Mouse (Mus musculus) right cerebral cortex, adult 2 months (tissue): ENCODE results near the gene Psmd7.

Source experiments
- DNase-seq, 2 experiments: peaks; one replicate each; pipeline ENCODE4 v3.0.0; 2021 to 2022; ENCODE audit warnings: low spot score in 2 of 2

Gene Psmd7

DNA sequence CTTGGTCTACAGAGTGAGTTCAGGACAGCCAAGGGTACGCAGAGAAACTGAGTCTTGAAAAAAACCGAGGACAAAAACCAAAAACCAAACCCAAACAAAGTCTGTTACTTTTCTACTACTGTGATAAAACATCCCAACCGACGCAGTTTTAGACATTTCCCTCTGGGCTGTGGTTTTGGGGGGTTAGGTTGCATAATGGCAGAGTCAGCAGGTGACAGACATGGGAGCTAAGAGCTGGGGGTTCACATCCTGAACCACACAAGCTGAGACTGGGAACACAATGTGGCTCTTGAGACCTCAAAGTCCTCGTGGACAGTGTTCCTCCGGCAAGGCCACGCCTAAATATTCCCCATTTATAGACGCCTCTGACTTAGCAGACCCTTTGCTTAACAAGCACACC lies 10.1 kb downstream of the Psmd7 start:
- no peak for DNase-seq

DNA sequence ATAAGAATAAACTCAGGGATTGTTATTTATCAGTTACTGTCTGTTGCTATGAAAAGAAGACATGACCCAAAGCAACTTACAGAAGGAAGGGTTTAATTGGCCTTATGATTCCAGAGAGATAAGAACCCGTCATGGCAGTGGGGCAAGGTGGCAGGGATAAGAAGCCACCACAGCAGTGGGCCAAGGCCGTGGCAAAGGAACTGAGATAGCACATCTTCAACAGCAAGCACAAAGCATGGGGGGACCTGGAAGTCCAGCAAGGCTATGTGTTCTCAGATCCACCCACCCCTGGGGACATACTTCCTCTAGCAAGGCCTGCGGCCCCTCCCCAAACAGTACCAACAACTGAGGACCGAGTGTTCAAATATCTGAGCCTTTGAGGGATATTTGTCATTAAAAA lies 10.6 kb downstream of the Psmd7 start:
- no peak for DNase-seq

DNA sequence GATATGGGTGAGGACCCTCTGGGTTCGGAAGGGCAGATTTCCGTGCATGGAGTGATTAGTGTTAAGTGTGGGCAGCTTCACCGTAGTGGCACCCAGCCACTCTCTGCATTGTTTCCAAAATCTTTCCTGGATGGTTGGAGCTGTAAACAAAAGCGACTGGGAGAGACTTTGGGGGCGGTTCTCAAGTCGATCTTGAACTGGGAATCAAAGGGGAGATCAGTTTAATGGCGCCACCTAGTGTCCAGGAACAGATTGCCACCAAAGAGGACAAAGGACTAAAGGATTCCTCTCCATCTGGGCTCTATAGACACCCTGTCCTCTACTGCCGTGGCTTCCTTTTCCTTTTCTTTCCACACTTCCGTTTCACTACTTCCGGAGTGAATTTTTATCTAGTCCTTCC lies 11.6 kb downstream of the Psmd7 start:
- DNase-seq, result peak; percentile 91 to 93

DNA sequence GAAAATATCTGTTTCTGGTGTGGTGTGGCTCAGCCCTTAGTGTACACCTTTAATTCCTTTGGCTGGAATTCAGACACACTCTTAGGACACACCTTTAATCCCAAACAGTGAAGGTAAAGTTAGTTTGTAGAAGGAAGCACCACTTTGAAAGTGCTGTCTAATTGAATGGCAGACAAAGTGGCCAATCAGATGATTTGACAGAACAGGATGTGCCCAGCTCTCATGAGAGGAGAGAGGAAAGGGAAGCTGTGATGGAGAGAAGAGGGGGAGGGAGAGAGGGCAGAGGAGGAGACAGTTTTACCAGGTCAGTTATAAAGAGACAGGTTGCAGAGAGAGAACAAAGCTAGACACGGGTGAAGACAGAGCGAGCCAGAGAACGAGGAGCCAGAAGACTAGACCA lies 13.5 kb downstream of the Psmd7 start:
- DNase-seq, result no peak

DNA sequence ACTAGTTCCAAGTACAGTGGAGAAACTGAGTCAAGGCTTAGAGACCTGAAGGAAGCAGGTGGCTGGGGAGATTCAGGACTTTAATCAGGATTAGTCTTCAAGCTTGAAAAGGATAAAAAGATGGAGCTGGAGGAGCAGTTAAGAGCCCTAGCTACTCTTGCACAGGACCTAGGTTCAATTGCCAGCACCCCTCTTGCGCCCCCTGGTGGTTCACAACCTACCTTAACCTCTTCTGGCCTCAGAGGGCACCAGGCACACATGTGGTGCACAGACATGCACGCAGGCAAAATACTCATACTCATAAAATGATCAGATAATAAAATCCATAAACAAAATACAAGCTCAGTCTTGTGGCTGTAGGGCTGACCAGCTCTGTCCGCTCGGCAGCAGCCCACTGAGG lies 15.8 kb downstream of the Psmd7 start:
- peak; percentile 42 to 51 for DNase-seq

DNA sequence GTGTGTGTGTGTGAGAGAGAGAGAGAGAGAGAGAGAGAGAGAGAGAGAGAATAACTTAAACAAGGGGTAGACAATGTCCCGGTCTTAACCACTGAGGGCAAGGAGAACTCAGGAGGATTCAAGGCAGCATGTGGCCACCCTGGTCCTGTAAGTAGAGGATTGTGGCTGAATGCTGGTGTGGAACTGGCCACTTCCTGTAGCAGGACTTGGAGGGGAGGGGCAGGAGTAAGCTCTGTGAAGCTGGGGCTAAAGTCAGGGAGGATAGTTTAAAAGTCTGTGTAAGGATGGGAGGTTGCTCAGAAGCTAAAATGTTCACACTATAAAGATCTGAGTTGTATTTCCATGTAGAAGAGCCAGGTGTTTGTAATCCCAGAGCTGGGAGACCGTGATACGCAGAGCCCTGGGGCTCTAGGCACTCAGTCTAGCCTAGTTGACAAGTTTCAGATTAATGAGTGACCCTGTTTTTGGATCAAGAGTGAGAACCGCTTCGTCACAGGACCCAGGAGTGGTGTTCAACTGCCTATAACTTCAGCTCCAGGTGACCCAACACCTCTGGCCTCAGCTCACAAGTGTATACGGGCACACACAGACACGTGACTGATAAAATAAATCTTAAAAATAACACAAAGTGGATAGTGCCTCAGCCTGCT lies 16.7 kb downstream of the Psmd7 start:
- DNase-seq, result no peak

DNA sequence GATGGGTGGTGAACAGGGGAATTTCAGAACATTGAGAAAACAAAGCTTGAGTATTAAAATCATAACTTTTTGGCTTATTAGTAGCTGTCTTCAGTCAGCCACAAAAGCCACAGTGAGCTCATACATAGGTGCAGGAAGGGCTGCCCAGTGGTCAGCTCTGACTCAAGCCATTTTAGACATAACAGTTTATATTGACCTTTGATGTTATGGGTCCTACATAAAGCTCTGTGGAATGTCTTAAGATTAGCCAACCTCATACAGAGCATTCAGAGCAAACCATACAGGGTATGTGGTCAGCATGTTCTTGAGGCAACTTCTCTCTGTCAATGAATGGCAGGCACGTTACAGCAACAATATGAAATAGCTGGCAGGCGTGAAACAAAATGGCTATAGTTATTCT lies 17.2 kb downstream of the Psmd7 start:
- DNase-seq, result no peak

DNA sequence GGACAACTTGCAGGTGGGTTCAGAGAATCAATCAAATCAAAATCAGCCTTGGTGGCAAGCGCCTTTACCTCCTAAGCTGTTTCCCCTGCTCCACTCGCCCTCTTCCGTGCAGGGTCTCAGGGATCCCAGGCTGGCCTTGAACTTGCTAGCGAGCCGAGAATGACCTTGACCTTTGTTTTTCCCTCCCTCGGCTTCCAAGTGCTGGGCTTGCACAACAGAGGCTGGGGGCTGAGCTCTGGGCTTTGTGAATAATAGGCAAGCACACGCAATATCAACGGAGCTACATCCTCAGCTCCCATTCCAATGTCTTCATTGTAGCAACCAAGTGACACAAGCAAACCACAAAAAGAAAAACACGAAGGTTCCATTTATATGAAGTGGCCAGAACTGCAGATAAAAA lies 26.1 kb downstream of the Psmd7 start:
- DNase-seq, result no peak

DNA sequence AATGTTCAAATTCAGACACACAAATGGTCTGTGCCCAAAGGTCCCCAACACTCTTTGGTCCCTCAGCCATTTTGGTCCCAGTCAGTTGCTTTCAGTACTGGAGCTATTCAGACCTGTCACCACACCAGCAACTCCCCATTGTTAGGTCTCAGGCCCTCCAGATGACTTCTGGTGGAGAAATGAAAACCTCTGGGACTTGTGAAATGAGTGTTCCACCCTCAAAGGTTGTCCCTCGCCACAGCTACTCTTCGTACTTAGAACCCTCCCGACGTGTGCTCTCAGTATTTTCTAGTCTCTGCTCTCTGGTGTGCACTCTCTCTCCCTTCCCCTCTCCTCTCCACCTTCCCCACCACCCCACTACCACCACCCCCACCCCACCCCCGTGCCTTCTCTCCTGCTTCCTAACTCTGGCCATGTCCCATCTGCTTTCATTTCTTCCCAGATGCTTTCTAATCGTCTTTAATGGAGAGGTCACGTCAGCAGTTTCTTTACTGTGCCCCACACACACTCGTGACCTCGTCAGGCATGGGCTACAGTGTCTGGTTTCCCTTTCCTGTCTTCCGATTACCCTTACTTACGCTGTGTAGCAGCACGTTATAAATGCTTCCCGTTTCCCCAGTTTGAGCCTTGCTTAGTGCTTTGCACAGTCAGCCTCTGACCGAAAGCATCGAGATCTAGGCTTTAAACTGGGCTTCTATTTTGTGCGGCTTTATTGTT lies 27.3 kb downstream of the Psmd7 start:
- DNase-seq, result no peak

DNA sequence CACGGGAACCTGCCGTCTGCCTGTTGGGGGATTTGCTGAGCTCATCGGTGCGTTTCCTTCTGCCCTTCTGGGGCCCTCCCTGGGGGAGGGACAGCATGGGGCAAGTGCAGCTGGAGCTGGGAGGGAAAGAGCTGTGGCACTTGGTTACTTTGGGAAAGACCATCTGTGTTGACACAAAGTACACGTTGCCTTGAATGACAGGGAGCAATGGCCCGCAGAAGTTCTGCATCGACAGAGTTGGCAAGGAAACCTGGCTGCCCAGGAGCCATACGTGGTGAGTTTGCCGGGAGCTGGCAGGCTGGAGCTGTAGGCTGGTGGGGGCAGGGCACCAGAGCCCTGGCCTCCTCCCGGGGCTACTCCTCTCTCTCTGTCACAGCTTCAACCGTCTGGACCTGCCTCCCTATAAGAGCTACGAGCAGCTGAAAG lies 31.7 kb downstream of the Psmd7 start:
- no peak for DNase-seq

DNA sequence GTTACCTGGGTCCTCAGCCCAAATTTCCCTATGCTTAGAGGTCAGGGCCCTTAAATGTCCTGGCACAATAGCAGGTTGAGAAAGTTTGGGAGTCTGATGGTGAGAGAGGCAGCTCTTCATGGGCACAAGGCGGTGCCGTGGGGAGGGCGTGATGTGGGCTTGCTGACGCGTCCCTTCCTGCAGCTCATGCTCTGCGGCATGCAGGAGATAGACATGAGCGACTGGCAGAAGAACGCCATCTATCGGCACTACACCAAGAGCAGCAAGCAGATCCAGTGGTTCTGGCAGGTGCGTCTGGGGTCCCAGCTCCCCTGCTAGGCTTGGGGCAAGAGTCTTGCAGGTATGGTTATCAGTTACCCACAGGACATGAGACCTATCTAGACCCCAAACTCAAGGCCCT lies 33.0 kb downstream of the Psmd7 start:
- DNase-seq, result no peak

DNA sequence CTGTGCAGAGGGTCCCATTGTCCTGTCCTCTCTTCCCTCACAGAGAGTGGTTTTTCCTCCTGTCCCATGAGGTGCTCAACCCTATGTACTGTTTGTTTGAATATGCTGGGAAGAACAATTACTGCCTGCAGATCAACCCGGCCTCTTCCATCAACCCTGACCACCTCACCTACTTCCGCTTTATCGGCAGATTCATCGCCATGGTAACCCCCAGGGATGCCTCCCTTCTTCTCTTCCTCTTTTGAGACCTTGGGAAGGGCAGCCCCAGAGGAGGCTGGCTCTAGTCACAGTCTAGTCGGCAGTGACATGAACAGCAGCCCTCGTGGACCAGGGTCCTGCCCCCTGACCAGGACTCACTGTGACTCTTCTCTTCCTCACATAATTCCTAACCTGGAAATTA lies 36.0 kb downstream of the Psmd7 start:
- DNase-seq, result no peak

DNA sequence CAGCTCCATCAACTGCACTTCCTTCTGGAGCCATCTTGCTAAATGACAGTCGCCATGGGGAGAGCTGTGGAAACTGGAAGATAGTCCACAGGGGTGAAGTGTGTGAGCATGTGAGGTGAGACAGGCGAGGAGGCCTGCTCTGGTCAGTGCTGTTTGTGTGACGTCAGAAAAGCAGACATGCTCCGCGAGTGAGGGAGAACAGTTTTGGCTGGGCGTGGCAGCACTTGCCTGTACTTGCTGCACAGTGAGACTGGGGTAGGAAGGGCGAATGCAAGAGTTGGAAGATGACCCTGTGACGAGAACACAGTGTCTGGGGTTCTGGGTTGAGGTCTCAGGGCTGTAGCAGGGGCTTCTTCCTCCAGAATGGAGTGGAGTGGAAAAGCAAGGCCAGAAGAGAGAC lies 41.4 kb downstream of the Psmd7 start:
- no peak for DNase-seq

DNA sequence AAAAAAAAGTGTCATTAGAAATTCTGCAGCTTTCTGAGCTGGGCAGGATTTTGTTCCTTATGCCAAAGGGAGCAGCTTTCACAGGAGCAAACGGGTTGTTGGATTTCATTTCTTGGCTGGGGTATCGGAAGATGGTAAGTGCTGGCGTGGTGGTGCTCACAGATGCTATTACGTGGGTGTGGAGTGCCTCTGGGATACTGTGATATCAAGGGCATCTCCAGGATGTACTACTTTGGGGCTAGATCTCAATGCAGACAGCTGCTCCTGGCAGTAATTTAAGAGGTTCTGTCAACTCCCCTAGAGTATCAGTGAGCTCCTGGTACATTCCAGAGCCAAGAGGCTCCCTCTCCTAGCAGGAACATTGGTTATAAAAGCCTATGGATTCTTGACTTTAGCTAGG lies 42.1 kb downstream of the Psmd7 start:
- peak; percentile 42 to 52 for DNase-seq

DNA sequence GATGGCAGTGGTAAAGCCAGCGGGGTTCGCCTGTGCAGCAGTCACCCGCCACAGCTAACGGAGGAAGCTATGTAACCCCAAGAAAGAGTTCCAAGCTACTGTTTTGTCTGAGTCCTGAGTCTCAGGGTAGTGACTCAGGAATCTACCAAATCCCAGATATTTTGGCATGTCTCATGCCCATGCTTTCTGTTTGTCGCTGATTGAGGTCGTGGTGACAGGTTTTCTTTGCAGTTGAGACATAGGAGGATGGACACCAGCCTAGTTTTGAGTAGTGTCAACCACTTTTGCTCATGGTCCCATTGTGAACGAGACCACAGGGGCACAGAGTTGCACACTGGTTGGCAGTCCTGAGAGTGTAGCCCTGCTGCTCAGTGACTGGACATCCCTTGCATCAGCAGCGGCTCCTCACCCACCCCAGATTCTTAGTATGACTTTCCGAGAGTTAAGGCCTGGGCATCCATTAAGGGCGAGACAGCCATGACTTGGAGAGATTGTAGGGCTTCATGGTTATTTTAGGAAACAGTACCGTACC lies 42.6 kb downstream of the Psmd7 start:
- DNase-seq, result no peak

DNA sequence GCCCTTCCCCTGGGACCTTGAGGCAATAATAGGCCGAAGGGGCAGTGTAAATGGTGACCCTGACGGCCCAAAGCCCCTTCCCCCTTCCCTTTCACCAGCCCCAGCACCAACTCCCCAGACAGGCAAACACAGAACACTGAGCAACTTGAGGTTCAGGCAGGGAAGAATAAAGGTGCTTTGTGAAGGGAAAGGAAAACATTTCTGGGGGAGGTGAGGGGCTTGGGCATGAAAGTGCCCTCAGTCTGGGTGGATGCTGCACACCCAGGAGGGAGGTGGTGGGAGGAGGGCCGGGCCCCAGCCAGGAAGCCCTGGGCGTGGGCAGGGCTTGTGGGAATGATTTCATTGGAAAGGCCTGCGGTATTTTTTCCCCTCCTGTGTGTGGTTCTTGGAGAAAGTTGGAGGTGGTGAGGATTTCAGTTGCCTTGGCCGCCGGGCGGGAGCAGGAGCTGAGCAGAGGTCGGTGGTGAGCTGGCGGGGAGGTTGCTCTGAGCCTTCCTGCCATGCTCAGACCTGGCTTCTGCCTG lies 43.6 kb downstream of the Psmd7 start:
- peak; percentile 47 to 57 for DNase-seq

DNA sequence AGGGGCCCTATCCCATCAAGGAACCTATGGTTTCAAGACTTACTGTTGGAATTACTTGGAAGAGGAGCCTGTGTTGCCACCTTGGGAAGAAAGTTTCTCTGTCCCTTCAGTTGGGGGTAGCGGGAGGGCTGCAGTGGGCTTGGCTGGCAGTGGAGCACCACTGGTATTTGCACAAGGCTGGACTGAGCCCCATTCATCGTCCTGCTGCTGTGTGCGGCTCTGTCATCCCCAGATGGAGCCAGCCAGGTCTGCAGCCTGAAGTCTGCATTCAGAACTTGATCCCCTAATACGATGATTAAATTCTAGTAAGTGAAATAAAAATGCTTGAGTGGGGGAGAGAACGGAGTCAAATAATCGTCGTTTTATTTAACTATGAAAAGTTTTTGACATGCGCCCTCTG lies 44.1 kb downstream of the Psmd7 start:
- no peak for DNase-seq

DNA sequence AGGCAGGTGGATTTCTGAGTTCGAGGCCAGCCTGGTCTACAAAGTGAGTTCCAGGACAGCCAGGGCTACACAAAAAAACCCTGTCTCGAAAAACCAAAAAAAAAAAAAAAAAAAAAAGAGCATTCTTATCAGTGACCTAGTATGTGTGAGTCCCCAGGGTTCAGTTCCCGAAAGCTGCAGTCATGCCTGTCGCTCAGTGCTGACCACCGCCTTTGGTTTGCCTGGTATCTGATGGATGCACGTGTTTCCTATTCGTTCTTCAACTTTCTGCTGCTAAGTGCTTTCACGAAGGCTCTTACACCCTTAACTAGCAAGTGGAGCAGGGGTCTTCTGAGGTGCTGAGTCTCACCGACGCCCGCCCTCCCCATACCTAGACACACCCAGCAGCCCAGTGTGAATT lies 44.5 kb downstream of the Psmd7 start:
- DNase-seq, result no peak

DNA sequence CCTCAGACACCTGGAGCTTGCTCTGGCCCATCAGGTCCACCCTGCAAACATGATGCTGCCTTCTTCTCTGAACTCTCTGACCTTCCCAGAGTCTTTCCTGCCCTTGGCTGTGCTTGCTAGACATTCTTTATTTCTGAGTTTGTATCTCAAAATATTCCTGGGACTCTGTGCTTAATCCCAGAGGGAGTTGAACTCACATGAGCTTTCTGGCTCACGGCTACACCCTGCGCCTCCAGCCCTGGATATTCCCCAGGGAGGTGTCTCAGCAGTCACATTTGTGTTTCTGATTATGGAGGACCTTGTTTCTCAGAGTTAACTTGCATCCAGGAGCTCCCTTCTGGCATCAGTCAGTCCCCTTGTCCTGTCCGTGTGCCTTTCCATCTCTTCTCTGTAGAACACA lies 46.1 kb downstream of the Psmd7 start:
- DNase-seq, result no peak

DNA sequence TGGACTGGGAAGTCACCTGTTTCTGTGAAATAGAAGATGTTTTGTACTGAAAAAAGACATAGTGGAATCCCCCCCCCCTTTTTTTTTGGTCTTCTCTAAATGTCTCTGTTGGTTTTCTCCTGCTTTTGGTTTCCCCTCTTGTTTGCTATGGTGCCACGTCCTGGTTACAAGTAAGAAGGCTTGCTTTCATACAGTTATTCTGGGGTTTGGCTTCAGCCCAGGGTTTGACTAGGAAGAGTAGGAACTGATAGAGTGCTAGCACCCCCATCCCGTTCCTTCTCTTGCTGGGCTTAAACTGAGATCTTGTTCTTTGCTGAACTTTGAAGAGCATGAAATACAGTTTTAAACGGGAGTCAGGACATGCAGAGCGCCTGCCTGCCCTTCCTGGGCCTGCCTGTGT lies 46.9 kb downstream of the Psmd7 start:
- no peak for DNase-seq

DNA sequence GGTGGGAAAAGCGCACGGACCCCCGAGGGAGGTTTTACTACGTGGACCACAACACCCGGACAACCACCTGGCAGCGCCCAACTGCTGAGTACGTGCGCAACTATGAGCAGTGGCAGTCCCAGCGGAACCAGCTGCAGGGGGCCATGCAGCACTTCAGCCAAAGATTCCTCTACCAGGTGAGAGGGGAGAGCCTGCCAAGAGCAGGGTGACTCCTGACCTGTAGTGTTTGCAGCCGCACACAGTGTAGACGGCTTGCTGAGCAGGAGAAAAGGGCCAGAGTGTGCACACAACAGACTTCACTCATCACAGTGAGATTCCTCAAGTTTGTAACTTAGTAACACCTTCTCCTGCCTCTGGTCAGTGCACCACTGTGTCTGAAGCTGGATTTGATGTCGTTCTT lies 47.6 kb downstream of the Psmd7 start:
- DNase-seq, result no peak

DNA sequence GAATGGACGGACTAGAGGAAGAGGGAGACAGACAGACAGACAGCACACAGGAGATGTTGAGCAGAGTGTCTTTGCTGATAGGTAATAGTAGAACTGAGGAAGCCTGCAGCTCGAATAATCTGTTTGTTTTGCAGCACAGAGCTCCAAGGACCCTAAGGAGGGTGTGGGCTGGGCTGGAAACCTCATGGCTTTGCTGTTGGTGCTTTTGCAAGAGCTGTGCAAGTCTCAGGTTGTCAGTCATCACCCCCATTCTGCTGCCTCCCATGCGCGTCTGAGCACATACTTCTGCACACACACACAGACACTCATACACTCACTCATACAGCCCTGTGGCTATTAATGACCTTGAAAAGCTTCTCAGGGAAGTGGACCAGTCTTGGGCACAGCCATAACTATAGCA lies 50.8 kb downstream of the Psmd7 start:
- no peak for DNase-seq
